Mouse (Mus musculus): Measurements from ENCODE around the gene Furin.

The Furin gene

DNA sequence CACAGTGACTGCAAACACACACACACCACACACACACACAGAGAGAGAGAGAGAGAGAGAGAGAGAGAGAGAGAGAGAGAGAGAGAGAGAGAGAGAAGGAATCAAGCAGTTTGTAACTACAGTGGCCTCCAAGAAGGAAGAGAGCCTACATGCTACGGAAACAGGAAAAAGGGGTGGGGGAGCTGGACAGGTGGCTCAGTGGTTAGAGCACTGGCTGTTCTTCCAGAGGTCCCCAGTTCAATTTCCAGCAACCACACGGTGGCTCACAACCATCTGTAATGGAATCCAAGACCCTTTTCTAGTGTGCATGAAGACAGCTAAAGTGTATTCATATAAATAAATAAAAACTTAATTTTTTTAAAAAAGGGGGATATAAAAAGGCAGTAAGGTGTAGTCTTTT, 32.6 kb downstream of the Furin start:
- no peak for DNase-seq (ENCODE audit: low spot score in 2 of 2)

DNA sequence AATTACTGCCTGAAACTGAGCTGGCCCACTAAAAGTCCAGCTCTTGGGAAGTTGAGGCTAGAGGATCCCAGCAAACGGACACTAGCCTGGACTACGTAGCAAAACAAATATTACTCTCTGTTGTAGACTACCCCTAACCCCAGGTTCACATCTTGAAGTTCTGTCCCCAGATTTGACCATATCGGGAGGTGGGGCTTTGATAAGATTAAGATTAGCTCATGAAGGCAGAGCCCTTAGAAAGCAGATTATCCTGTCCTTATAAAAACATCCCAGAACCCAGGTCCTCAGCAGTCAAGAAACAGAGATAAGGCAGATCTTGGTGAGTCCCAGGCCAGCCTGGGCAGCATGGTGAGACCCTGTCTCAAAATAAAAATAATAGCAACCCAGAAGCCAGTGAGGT, 33.1 kb downstream of the Furin start:
- no peak for DNase-seq (ENCODE audit: low spot score in 2 of 2)

DNA sequence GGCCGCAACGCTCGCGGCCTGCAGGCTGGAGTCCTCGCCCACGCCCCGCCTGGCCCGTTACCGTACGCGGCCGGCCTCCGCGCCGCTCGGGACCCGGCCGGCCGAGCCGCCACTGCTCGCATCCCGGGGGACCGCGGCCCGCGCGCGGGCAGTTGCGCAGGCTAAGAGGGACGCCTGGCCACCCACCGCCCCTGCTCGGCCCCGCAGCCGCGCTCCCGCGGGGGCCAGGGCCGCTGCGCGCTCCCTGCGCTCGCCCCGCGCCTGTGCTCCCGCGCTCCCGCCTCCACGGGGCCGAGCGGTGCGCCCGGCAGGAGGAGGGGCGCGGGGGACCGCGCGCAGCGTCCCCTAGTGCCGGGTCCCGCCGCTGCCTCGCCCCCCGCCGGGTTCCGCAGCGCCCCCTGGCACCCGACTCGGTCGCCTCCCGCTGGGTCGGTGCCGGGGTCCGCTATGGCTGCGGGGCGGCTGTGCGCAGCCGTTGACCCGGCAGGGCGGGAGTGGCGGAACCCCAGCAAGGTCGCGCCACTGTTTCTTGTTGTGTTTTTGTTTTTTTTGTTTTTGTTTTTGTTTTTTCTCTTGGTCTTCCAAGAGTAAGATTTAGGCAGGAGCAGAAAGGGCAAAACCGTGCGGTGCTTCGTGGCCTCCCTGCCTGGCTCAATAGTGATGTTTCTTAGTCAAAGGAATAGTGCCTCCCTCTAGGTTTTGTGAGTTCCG, 34.0 kb downstream of the Furin start, which contains the start of gene Man2a2:
Gene Man2a2 (minus strand): TSS at position 335 of the 711 bp plus-strand sequence.
- peak; percentile 73 to 74 for DNase-seq (ENCODE audit: low spot score in 2 of 2)

DNA sequence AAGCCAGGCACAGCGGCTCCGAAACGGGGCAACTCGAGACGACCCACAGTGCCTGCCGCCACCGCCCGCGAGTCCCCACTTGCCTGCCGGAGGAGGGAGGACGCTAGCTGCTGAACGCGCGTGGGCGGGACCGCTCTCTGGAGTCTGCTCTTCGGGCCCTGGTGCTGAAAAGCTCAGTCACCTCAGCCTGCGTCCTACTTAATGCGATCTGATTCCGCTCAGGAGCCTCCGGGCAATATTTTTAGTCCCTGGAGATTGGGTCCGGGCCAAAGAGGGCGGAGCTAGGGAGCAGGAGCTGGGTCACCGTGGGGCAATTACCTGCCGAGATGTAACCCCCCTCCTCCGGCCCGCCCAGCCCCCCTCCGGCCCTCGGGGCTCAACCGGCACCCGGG, 34.6 kb downstream of the Furin start:
- peak; percentile 83 to 85 for DNase-seq (ENCODE audit: low spot score in 2 of 2)

DNA sequence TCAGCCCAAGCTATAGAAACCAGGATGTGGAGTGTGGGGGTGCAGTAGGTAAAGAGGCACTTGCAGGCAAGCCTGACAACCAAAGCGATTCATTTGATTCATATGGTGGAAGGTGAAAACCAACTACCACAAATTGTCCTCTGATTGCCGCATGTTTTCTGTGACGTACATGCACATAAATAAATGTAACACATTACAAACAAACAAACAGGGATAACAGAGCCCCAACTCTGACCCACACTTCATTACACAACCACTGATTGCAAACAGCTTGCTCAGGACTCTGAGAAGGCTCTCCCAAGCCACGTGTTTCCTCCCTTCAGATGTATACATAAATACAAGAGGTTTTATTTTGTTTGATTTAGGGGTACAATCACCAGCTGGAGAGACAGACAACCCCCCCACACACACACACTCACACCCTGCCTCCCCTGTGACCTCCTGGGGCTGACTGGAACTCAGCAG, 35.2 kb downstream of the Furin start:
- no peak for DNase-seq (ENCODE audit: low spot score in 2 of 2)

DNA sequence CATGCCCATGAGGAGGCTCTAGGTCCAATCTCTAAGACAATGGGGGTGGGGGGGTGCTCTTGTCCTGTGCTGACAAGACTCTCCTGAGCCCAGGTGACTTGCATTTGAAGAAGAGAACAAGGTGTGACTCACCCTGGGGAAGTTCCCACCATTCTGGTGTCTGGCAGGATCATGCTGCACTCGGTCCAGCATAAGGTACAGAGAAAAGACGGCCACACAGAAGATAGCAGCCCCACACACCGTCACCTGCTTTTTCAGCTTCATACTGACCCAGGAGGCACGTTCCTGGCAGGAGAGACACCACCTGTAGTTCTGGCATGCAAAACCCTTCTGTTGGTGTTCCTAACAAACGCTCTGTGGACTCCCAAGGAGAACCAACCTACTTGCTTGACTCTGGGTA, 35.8 kb downstream of the Furin start:
- DNase-seq (ENCODE audit: low spot score in 2 of 2), result no peak

DNA sequence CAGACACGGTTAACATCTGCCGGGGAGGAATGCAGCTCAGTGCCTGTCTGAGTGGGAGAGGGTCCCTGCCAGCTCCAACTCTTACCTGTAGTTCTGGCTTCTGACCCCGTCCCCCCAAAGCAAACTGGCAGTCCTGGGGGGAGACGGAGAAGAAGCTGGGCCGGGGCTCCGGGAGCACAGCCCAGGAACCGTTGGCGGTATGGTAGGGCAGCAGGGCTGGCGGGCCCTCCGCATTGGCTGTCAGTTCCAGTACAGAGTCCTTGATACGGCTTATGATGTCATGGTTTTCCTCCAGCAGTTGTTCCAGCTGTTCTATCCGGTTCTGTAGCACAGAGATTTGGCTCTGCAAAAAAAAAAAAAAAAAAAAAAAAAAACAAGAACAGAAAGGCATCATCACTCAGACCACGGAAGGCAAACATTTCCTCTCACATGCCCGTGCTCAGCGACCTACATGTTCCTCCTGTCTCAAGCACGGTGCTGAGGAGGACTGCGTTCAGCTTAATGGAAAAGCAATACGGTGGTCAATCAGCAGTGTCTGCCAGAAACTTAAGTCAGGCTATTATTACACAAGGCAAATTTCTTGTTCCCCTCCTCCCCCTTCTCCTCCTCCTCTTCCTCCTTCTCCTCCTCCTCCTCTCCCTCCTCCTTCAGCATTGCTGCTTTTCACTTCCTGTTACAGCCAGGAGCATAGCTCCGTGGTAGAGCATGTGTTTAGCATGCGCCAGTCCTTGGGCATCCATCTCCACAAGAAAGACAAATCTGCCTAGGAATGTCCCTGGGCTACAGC, 36.4 kb downstream of the Furin start:
- DNase-seq (ENCODE audit: low spot score in 2 of 2), result no peak

DNA sequence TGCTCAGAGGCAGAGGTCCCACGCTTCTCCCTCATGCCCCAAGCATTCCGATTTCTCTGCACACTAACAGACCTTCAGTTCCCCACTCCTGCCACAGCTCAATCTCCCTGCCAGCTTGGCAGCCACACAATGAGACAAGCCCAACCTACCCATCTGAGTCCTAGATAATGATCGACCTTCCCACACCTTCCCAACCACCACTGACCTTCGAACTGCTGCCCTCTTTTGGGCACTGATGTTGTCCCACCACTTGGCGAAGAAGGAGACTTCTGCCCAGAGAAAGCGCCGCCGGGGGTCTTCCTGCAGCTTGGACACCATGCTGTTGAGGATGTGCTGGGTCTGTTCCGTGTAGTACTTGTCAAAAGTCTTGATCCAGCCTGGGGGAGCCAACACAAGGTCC, 37.2 kb downstream of the Furin start:
- no peak for DNase-seq (ENCODE audit: low spot score in 2 of 2)

DNA sequence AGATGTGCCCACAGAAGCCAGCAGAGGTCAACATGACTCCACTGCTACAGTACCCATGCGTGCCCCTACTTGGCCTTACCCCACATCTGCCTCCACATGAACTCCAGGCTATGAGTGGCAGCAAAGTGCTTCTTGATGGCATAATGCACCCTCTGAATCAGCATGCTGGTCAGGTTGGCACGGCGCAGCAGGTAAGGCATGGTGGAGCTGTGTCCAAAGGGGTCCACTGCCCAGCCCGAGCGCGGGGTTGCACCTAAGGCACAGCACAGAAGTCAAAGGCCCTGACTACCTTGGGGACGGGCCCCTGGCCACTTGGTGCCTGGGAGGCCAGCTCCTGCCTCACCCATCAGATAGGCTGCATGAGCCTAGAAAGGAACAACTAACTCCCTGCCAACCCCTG, 38.0 kb downstream of the Furin start:
- DNase-seq (ENCODE audit: low spot score in 2 of 2), result no peak

DNA sequence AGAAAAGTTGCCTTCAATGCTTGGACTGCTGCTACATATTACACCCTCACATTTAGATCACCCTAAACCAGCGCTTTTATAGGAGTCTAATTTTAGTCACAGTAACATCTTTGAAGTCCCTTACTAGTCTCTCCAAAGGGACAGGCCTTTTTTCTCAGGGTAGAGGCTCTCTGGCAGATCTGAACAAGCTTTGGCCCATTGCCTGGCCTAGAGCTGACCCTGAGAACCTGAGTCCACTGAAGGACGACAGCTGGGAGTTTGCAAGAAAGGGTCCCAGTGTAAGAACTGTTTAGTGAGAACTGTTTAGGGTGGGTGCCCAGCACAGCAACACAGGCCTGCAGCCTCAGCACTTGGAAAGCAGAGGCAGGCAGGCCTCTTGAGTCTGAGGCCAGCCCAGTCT, 39.5 kb downstream of the Furin start:
- no peak for DNase-seq (ENCODE audit: low spot score in 2 of 2)

DNA sequence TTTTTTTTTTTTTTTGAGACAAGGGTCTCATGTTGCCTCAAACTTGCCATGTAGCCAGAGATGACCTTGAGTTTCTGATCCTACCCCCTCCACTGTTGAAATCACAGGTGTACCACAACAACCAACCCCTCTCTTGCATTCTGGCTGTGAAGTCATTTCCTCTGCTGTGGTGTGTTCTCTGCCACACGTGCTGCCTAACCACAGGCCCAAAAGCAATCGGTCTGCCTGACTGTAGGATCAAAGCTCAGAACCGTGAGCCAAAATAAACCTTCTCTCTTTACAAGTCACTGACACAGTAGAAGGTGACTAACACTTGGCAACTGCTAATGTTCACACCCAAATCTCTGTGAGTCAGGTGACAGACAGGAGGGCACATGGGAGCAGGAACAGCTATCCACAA, 44.8 kb downstream of the Furin start:
- DNase-seq (ENCODE audit: low spot score in 2 of 2), result no peak

DNA sequence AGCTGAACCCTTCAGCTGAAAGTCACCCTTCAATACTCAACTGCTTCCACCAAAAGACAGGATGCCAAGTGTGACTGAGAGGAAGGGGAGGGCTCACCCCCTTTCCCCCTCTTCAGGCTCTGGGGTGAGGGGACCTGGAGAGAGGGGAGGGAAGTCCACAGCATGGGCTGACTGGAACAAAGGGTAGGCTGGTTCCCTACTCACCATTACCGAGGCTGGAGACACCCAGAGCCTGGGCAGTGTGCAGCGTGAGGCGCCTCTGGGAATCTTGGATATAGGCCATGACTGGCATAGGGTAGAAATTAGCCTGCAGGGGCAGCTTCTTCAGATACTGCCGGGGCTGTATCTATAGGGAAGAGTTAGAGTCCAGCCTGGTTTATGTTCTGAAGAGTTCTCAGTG, 47.2 kb downstream of the Furin start:
- DNase-seq (ENCODE audit: low spot score in 2 of 2), result no peak

DNA sequence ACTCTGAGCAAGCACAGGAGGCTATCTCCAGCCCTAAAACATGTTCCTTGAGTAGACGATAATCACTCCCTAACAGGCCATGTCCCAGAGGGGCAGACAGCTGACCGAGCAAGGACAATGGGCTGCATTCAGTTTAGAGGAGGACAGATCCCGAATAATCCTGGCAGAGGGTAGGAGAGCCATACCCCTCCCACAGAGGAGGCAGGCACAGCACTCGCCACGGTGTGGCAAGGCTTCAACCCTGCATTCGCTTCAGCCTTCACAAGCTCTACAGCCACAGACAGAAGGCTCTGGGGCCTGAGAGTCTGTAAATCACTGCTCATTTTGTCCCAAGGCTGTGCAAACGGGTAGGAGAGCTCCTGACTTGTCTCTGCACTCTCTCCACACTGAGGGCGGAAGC, 48.1 kb downstream of the Furin start:
- no peak for DNase-seq (ENCODE audit: low spot score in 2 of 2)

DNA sequence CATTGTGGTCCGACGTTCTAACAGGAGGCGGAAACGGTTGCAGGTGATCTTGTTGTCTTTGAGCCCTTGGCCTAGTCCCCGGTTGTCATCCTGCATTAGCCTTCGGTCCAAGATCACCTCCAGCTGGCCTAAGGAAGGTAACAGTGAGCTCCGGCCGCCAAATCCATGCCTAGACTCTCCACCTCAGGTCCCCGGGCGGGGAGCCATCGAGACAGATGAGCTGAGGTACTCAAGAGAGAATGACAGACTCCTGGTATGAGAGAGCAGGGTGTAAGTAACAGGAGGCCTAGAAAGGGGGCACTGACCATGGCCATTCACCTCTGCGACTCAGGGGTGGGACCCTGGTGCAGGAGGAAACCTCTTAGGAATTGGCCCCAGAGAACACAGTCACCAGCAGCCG, 48.9 kb downstream of the Furin start:
- no peak for DNase-seq (ENCODE audit: low spot score in 2 of 2)

DNA sequence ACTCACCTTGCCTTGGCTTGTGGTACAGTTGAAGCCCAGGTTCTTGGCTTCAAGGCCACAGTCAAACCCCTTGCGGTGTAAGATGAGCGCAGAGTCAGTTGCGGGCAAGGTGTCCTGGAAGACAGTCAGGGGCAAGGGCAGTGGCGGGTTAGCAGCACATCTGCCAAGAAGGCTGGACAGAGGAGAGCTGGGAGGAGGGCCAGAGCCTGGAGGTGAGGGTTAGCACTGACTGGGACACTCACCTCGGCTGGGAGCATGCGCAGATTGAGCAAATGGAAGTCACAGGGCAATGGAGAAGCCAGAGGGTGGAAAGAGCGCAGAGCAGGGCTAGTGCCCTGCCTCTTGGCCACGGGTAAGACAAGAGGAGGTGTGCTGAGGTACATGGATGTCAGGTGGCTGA, 52.3 kb downstream of the Furin start:
- DNase-seq (ENCODE audit: low spot score in 2 of 2), result no peak

DNA sequence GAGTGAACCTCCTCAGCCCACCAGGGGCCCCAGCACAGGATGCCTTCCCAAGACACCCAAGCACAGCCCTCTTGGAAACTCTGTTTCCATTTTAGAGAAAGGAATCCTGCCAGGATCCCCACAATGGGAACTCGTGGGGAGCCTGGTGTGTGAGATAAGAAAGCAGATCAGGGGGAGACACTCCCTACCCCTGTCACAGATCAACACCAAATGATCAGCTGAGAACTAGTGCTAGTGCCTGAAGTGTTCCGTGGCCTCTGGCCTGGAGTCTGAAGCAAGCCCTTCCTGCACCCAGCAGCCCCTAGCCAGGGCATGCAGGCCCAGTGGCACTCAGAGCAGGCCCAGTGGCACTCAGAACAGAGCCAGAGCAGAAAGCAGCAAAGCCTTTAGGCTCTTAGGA, 54.4 kb downstream of the Furin start:
- DNase-seq (ENCODE audit: low spot score in 2 of 2), result no peak

DNA sequence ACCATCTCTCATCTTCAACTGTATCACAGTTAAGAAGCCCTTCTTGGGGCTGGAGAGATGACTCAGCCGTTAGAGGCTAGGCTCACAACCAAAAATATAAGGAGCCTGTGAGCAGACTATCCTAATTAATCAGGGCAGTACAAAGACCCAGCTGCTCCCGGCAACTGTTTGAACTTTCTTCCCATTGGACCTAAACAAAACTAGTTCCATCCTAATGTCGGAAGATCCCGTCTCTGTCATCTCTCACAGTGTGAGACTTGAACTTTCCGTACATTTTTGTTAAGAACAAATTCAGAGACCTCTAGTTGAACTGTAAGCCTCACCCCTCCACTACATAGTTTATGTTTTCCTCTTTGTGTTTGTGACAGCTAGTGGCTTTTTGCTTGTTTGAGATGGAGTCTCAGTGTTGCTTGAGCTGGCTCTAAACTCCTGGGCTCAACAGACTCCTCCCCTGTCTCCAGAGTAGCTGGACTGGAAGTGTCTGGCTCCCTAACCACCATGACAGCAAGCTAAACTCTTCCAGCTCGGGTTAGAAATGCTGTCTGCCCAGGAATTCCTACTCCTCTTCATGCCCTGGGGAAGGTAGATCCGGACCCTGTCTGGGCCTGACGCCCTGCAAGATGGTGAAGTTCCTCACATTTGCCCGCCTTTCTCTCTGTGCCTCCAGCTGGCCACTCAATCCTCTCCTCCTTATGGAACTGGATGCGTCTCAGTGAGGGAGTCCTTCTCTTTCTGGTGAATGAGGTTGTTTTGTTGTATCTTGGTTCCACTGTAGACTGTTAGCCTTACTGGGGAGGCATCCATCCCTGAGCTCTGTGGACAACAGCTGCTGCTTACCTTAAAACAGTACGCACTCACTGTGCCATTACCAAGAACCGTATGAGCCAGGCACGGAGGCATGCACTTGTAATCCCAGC, 57.3 kb downstream of the Furin start:
- no peak for DNase-seq (ENCODE audit: low spot score in 2 of 2)

DNA sequence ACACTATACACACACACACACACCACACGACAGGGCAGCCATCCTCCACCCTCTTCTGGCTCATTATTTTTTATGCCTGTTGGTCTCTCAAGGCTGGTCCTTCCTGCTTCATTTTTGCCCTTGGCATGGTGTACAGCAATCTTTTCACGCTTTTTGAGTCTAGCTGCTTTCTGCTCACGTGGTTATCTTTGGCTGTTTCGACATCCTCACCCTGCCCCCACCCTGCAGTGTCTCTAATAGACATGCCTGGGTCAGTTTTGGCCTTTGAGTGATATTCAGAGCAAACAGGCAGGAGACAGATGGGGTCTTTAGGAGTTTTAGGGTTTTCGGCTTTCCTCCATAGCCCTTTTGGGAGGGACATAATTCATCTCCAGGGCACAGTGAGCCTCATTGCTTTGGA, 58.4 kb downstream of the Furin start:
- DNase-seq (ENCODE audit: low spot score in 2 of 2), result no peak

DNA sequence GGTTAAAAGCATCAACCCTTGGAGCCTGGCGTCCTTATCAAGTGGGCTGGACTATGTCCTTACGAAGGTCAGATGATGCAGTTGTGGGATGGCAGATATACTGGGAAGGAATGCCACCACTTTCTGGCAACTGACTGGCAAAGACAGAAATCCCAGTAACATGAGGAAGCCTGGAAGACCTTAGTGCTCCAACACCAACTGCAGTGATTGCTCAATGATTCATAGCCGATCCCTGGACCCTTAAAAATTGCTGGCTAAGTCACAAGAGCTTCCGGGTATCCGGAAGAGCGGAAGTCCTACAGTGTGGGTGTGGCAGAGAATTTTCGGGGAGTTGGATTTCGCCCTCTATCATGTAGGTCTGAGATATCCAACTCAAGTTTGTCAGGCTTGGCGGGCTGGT, 59.1 kb downstream of the Furin start:
- DNase-seq (ENCODE audit: low spot score in 2 of 2), result no peak

DNA sequence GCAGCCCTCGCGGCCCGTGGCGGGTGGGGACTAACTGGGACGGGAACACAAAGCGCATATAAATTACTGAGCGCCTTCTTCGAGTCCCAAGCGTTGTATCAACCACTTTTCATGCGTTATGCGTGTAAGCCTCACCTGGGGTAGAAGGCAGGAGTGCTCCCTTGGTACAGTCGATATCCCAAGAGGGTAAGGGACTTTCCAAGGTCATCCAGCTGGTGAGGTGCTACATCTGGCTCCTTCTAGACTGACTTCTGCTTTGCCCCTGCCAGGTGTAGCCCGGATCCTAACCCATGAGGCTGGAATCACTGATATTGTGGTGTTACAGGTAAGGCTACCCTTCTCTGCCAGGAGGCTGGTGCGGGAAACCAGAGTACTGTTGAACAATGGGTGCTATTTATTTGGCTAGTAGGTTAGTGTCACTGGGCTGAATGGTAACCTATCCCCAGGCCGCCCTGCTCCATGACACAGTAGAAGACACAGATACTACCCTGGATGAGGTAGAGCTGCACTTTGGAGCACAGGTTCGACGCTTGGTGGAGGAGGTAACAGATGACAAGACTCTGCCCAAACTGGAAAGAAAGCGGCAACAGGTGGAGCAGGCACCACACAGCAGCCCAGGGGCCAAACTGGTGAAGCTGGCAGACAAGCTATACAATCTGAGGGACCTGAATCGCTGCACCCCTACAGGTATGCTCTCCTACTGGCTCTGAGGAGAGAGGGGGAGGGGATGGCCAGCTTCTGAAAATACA, 61.8 kb downstream of the Furin start:
- DNase-seq (ENCODE audit: low spot score in 2 of 2), result no peak

DNA sequence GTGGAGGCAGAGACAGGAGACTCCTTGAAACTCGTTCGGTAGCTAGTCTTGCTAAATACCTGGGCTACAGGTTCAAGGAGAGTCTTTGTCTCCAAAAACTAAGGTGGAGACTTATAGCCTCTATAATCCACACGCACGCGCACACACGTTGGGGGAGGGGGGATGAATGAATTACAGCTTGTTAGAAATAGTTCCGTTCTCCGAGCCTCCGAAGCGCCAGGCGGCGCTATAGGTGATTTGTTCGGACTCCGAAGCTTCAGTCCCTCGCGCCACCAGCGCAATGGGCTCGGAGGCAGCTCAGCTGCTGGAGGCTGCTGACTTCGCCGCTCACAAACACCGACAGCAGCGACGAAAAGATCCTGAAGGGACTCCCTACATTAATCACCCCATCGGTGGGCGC, 62.4 kb downstream of the Furin start, which contains the start of gene Hddc3:
Gene Hddc3 (plus strand): TSS at position 247 of the 400 bp plus-strand sequence.
- DNase-seq (ENCODE audit: low spot score in 2 of 2), result peak; percentile 94 to 99
